Mouse (Mus musculus): Measurements from ENCODE around the gene Atp6v0c. TPM values are rescaled to one million over a fixed set of nuclear protein-coding genes. Genes with fewer than 3 reads are reported as not detected.
A peak's percentile ranks its signal among the peaks of the same experiment; 100 is the strongest.

The Atp6v0c gene
- polyA plus RNA-seq (2012; fragmentation: generic; extraction: Trizol), result 432 TPM

DNA sequence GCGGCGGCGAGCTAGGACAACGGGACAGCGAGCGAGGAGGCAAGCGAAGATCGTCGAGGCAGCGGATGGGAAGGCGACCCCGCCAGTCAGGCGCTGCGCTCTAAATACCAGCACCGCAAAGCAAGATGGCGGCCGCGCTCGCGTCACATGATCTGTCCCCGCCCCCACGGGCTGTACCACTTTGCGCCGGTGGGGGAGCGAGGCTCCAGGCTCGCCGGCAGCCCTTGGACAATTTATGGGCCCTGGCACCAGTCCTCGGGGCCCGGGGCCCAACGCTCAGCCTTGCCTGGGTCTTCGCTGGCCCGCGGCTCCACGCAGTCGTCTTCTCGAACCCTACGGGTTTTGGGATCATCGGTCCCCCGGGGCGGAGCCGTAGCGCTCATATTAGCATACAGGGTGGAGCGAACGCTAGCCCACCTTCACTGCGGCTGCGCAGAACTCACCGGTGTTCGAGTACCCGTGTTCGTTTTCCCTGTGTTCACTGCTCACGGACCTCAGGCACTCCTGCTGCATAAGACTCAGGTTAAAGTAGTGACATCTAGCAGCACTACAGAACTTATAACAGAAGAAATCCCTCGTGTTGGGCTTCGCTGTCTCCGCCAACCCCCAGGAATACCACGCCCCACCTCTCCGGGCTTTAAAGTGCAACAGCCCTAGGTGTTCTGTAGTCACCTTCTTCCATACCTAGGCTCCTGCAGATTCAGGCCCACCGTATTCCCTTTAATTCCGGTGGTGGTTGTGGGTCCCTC, at the start of gene Atp6v0c:
TSS of gene Atp6v0c (minus strand) at position 386 of the 749 bp plus-strand sequence.
- Histone ChIP-seq H3K36me3 (ENCODE audit: control insufficient read depth, insufficient read depth) (peaks cover 11% of the 10 kb centered on the region), H3ac (ENCODE audit: control insufficient read depth, insufficient read length) (peak within 1 kb of the TSS; percentile 65), H3K27me3 (ENCODE audit: control insufficient read depth, insufficient read depth, insufficient read length) (no peaks in the 10 kb centered on the region), H3K4me2 (ENCODE audit: low read depth) (peak within 1 kb of the TSS; percentile 96), H3K4me3 (peak within 1 kb of the TSS; percentile 93), H3K79me2 (ENCODE audit: control insufficient read depth, insufficient read depth) (peaks cover 34% of the 10 kb centered on the region)
- TF ChIP-seq MYOD1 (IDR thresholded peaks at IDR 0.05; ENCODE audit: control insufficient read depth in 1 of 3, insufficient read length in 2 of 3, low read depth in 2 of 3) (no peak), CEBPB (IDR thresholded peaks at IDR 0.05; ENCODE audit: insufficient read depth, poor library complexity, severe bottlenecking) (no peak), MAX (IDR thresholded peaks at IDR 0.05; ENCODE audit: low read depth) (no peak), E2F4 (IDR thresholded peaks at IDR 0.05; ENCODE audit: insufficient read depth) (no peak), USF1 (IDR thresholded peaks at IDR 0.05; ENCODE audit: low read depth) (peak; percentile 90), MYOG (IDR thresholded peaks at IDR 0.05; ENCODE audit: control insufficient read depth in 1 of 3, insufficient read depth in 1 of 3, insufficient read length in 2 of 3, low read depth in 2 of 3) (no peak), REST (IDR thresholded peaks at IDR 0.05; ENCODE audit: insufficient read depth, insufficient read length) (no peak), POLR2AphosphoS2 (IDR thresholded peaks at IDR 0.05; ENCODE audit: insufficient read length, low read depth) (peak; percentile 92), TCF12 (IDR thresholded peaks at IDR 0.05; ENCODE audit: insufficient read depth, poor library complexity, severe bottlenecking) (no peak), SRF (IDR thresholded peaks at IDR 0.05; ENCODE audit: control insufficient read depth, insufficient read length, low read depth) (no peak), TCF3 (IDR thresholded peaks at IDR 0.05; ENCODE audit: insufficient read length, low read depth) (no peak), POLR2A (IDR thresholded peaks at IDR 0.05; ENCODE audit: insufficient read length, low read depth) (peak; percentile 75)

DNA sequence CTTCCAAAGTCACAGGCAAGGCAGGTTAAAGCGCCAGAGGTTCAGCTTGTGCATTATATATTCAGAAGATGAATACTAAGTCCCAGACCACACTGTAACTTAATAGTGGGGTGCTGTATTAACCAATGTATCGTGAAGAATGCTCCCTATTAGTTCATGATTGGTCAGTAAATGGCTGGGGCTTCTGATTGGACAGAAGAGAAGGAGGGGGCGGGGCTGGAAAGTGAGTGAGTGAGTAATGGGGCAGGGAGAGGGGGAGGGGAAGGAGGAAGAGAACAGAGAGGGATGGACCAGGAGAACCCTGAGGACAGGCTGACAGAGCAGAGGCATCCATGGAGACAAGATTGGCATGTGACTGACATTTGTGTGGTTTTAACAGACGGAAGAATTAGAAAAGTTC, 47.3 kb upstream of the Atp6v0c start:
- Histone ChIP-seq H3K4me3 (no peak overlapping the region), H3K79me2 (ENCODE audit: control insufficient read depth, insufficient read depth) (no peaks in the 10 kb centered on the region), H3K27me3 (ENCODE audit: control insufficient read depth, insufficient read depth, insufficient read length) (no peaks in the 10 kb centered on the region), H3K36me3 (ENCODE audit: control insufficient read depth, insufficient read depth) (no peaks in the 10 kb centered on the region), H3ac (ENCODE audit: control insufficient read depth, insufficient read length) (no peak overlapping the region), H3K4me2 (ENCODE audit: low read depth) (no peak overlapping the region)
- no peak for TF ChIP-seq REST (IDR thresholded peaks at IDR 0.05; ENCODE audit: insufficient read depth, insufficient read length)
- TF ChIP-seq MYOG (IDR thresholded peaks at IDR 0.05; ENCODE audit: control insufficient read depth in 1 of 3, insufficient read depth in 1 of 3, insufficient read length in 2 of 3, low read depth in 2 of 3), result no peak
- no peak for TF ChIP-seq POLR2AphosphoS2 (IDR thresholded peaks at IDR 0.05; ENCODE audit: insufficient read length, low read depth)
- no peak for TF ChIP-seq E2F4 (IDR thresholded peaks at IDR 0.05; ENCODE audit: insufficient read depth)
- TF ChIP-seq MYOD1 (IDR thresholded peaks at IDR 0.05; ENCODE audit: control insufficient read depth in 1 of 3, insufficient read length in 2 of 3, low read depth in 2 of 3), result no peak
- TF ChIP-seq TCF12 (IDR thresholded peaks at IDR 0.05; ENCODE audit: insufficient read depth, poor library complexity, severe bottlenecking), result no peak
- TF ChIP-seq TCF3 (IDR thresholded peaks at IDR 0.05; ENCODE audit: insufficient read length, low read depth), result no peak
- no peak for TF ChIP-seq USF1 (IDR thresholded peaks at IDR 0.05; ENCODE audit: low read depth)
- no peak for TF ChIP-seq SRF (IDR thresholded peaks at IDR 0.05; ENCODE audit: control insufficient read depth, insufficient read length, low read depth)
- TF ChIP-seq POLR2A (IDR thresholded peaks at IDR 0.05; ENCODE audit: insufficient read length, low read depth), result no peak
- TF ChIP-seq MAX (IDR thresholded peaks at IDR 0.05; ENCODE audit: low read depth), result no peak
- no peak for TF ChIP-seq CEBPB (IDR thresholded peaks at IDR 0.05; ENCODE audit: insufficient read depth, poor library complexity, severe bottlenecking)

DNA sequence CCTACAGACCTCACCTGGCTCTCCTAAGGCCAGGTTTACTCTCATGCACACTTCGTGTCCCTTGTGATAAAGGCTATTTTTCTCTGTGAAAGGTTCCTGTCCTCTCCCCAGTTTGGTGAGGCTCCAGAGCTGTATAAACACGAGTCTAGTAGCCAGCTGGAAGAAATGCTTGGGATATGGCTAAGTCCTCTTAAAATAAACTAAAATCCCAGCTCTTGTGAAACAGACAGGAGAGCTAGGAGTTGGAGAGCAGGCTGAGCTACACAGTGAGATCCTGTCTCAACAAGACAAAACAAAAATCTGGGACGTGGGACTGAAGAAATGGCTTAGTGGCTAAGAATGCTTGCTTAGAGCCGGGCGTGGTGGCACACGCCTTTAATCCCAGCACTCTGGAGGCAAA, 43.7 kb upstream of the Atp6v0c start:
- Histone ChIP-seq H3K27me3 (ENCODE audit: control insufficient read depth, insufficient read depth, insufficient read length) (no peaks in the 10 kb centered on the region), H3K4me3 (no peak overlapping the region), H3K36me3 (ENCODE audit: control insufficient read depth, insufficient read depth) (no peaks in the 10 kb centered on the region), H3K4me2 (ENCODE audit: low read depth) (no peak overlapping the region), H3ac (ENCODE audit: control insufficient read depth, insufficient read length) (no peak overlapping the region), H3K79me2 (ENCODE audit: control insufficient read depth, insufficient read depth) (no peaks in the 10 kb centered on the region)
- TF ChIP-seq CEBPB (IDR thresholded peaks at IDR 0.05; ENCODE audit: insufficient read depth, poor library complexity, severe bottlenecking) (no peak), POLR2AphosphoS2 (IDR thresholded peaks at IDR 0.05; ENCODE audit: insufficient read length, low read depth) (no peak), MYOD1 (IDR thresholded peaks at IDR 0.05; ENCODE audit: control insufficient read depth in 1 of 3, insufficient read length in 2 of 3, low read depth in 2 of 3) (no peak), TCF12 (IDR thresholded peaks at IDR 0.05; ENCODE audit: insufficient read depth, poor library complexity, severe bottlenecking) (no peak), TCF3 (IDR thresholded peaks at IDR 0.05; ENCODE audit: insufficient read length, low read depth) (no peak), E2F4 (IDR thresholded peaks at IDR 0.05; ENCODE audit: insufficient read depth) (no peak), POLR2A (IDR thresholded peaks at IDR 0.05; ENCODE audit: insufficient read length, low read depth) (no peak), REST (IDR thresholded peaks at IDR 0.05; ENCODE audit: insufficient read depth, insufficient read length) (no peak), MAX (IDR thresholded peaks at IDR 0.05; ENCODE audit: low read depth) (no peak), MYOG (IDR thresholded peaks at IDR 0.05; ENCODE audit: control insufficient read depth in 1 of 3, insufficient read depth in 1 of 3, insufficient read length in 2 of 3, low read depth in 2 of 3) (no peak), SRF (IDR thresholded peaks at IDR 0.05; ENCODE audit: control insufficient read depth, insufficient read length, low read depth) (no peak), USF1 (IDR thresholded peaks at IDR 0.05; ENCODE audit: low read depth) (no peak)

DNA sequence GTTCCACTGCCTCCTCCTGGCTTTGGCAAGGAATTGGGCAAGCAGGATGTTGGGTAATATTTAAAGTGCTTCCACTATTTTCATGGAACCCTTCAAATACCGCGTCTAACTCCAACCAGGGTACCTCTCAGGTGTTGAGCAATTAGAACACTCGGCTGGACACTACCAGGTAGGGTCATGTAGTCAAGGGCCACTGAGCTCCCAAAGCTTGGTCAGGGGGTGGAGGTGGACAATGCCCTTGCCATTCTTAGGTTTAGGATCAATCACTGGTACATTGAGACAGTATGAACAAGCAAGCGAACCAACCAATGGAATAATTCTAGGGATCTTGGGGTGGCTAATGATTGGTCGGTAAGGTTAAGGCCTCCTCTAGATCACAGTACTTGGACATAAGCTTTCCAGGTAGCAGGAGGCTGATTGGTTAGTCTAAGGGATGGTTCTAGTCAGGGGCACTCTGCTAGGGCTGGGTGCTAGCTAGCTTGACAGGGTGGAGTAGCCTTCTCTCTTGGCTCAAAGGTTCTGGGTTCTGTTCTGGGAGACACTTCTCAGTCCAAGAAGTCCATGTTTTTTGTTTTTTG, 43.0 kb upstream of the Atp6v0c start:
- TF ChIP-seq MYOG (IDR thresholded peaks at IDR 0.05; ENCODE audit: control insufficient read depth in 1 of 3, insufficient read depth in 1 of 3, insufficient read length in 2 of 3, low read depth in 2 of 3) (no peak), TCF3 (IDR thresholded peaks at IDR 0.05; ENCODE audit: insufficient read length, low read depth) (no peak), USF1 (IDR thresholded peaks at IDR 0.05; ENCODE audit: low read depth) (no peak), MYOD1 (IDR thresholded peaks at IDR 0.05; ENCODE audit: control insufficient read depth in 1 of 3, insufficient read length in 2 of 3, low read depth in 2 of 3) (no peak), TCF12 (IDR thresholded peaks at IDR 0.05; ENCODE audit: insufficient read depth, poor library complexity, severe bottlenecking) (no peak), CEBPB (IDR thresholded peaks at IDR 0.05; ENCODE audit: insufficient read depth, poor library complexity, severe bottlenecking) (no peak), MAX (IDR thresholded peaks at IDR 0.05; ENCODE audit: low read depth) (no peak), POLR2AphosphoS2 (IDR thresholded peaks at IDR 0.05; ENCODE audit: insufficient read length, low read depth) (no peak), POLR2A (IDR thresholded peaks at IDR 0.05; ENCODE audit: insufficient read length, low read depth) (no peak), SRF (IDR thresholded peaks at IDR 0.05; ENCODE audit: control insufficient read depth, insufficient read length, low read depth) (no peak), REST (IDR thresholded peaks at IDR 0.05; ENCODE audit: insufficient read depth, insufficient read length) (no peak), E2F4 (IDR thresholded peaks at IDR 0.05; ENCODE audit: insufficient read depth) (no peak)
- Histone ChIP-seq H3K4me2 (ENCODE audit: low read depth) (no peak overlapping the region), H3K36me3 (ENCODE audit: control insufficient read depth, insufficient read depth) (no peaks in the 10 kb centered on the region), H3ac (ENCODE audit: control insufficient read depth, insufficient read length) (no peak overlapping the region), H3K27me3 (ENCODE audit: control insufficient read depth, insufficient read depth, insufficient read length) (no peaks in the 10 kb centered on the region), H3K79me2 (ENCODE audit: control insufficient read depth, insufficient read depth) (no peaks in the 10 kb centered on the region), H3K4me3 (no peak overlapping the region)

Measured in myocyte (in vitro differentiated cells).